Mouse (Mus musculus): ENCODE measurements around the gene Gm10337. TPM values are rescaled to one million over a fixed set of nuclear protein-coding genes. Genes with fewer than 3 reads are reported as not detected.

Gene Gm10337
- polyA plus RNA-seq (2015; fragmentation: Nextera tagmentation; extraction: Ambion mirVana) = 3.6 and 7.7 TPM in 2 replicates

GRCm38 (mm10) chr15:102503447-102503846 is at the start of gene Gm10337:
Gene Gm10337 (plus strand): TSS chr15:102503722.
- Histone ChIP-seq H3K4me3 (no peak within 1 kb of the TSS), H3K4me2 (no peak within 1 kb of the TSS), H3K9ac (no peak within 1 kb of the TSS), H3K27ac (no peak within 1 kb of the TSS), H3K36me3 (peaks cover 64% of the 10 kb centered on the region), H3K27me3 (no peaks in the 10 kb centered on the region), H3K4me1 (0 out of 2 replicates have a peak, but pooled peaks cover 3% of the 10 kb centered on the region), H3K9me3 (no peaks in the 10 kb centered on the region)
- 79% methylated on average over 1 of the region's 1 CpGs for WGBS
- ATAC-seq (ENCODE audit: insufficient number of reproducible peaks, low FRiP score, low TSS enrichment, low read depth) = no peak

- Histone ChIP-seq H3K4me1 (peaks cover 12% of the 10 kb centered on the region), H3K4me2 (no peak overlapping the region), H3K27ac (no peak overlapping the region), H3K9me3 (no peaks in the 10 kb centered on the region), H3K4me3 (no peak overlapping the region), H3K27me3 (no peaks in the 10 kb centered on the region), H3K36me3 (no peaks in the 10 kb centered on the region), H3K9ac (no peak overlapping the region)
- ATAC-seq (ENCODE audit: insufficient number of reproducible peaks, low FRiP score, low TSS enrichment, low read depth) = no peak
- WGBS = 36% methylated on average over 6 of the region's 6 CpGs
Observed at GRCm38 (mm10) chr15:102455993-102456392, 47.5 kb upstream of the Gm10337 start.

GRCm38 (mm10) chr15:102458050-102458736 is 45.3 kb upstream of the Gm10337 start:
- Histone ChIP-seq H3K36me3 (0 out of 2 replicates have a peak, but pooled peaks cover 5% of the 10 kb centered on the region), H3K27me3 (no peaks in the 10 kb centered on the region), H3K9me3 (no peaks in the 10 kb centered on the region), H3K27ac (no peak overlapping the region), H3K9ac (no peak overlapping the region), H3K4me3 (peak overlapping the region; percentile 44), H3K4me1 (peaks cover 12% of the 10 kb centered on the region), H3K4me2 (peak overlapping the region; percentile 55)
- WGBS = 82% methylated on average over 5 of the region's 5 CpGs
- ATAC-seq (ENCODE audit: insufficient number of reproducible peaks, low FRiP score, low TSS enrichment, low read depth) = no peak

GRCm38 (mm10) chr15:102458904-102459317 is 44.6 kb upstream of the Gm10337 start, which contains the start of gene Prr13:
Gene Prr13 (plus strand): TSS chr15:102459028.
- Histone ChIP-seq H3K36me3 (0 out of 2 replicates have a peak, but pooled peaks cover 5% of the 10 kb centered on the region), H3K4me2 (peak within 1 kb of the TSS; percentile 55), H3K9ac (no peak within 1 kb of the TSS), H3K4me3 (peak within 1 kb of the TSS; percentile 44), H3K27me3 (no peaks in the 10 kb centered on the region), H3K4me1 (peaks cover 12% of the 10 kb centered on the region), H3K27ac (no peak within 1 kb of the TSS), H3K9me3 (no peaks in the 10 kb centered on the region)
- peak; percentile 49; the same call in 1 of the 2 replicates for ATAC-seq (ENCODE audit: insufficient number of reproducible peaks, low FRiP score, low TSS enrichment, low read depth)
- 0% methylated on average over 19 of the region's 19 CpGs for WGBS

GRCm38 (mm10) chr15:102459381-102459780 is 44.1 kb upstream of the Gm10337 start:
- WGBS = 33% methylated on average over 6 of the region's 6 CpGs
- peaks cover 12% of the 10 kb centered on the region for H3K4me1 ChIP-seq

GRCm38 (mm10) chr15:102459847-102460246 is 43.7 kb upstream of the Gm10337 start:
- peak overlapping the region; percentile 55 for H3K4me2 ChIP-seq
- ATAC-seq (ENCODE audit: insufficient number of reproducible peaks, low FRiP score, low TSS enrichment, low read depth) = no peak
- H3K36me3 ChIP-seq = 0 out of 2 replicates have a peak, but pooled peaks cover 5% of the 10 kb centered on the region
- H3K9me3 ChIP-seq = no peaks in the 10 kb centered on the region
- H3K4me3 ChIP-seq = peak overlapping the region; percentile 44; the same call in 1 of the 2 replicates
- no peak overlapping the region for H3K9ac ChIP-seq
- H3K27ac ChIP-seq = no peak overlapping the region
- H3K4me1 ChIP-seq = peaks cover 12% of the 10 kb centered on the region
- no peaks in the 10 kb centered on the region for H3K27me3 ChIP-seq
- WGBS = 58% methylated on average over 5 of the region's 5 CpGs

More at GRCm38 (mm10) chr15:102459381-102459780, 44.1 kb upstream of the Gm10337 start:
- Histone ChIP-seq H3K4me2 (peak overlapping the region; percentile 55), H3K4me3 (peak overlapping the region; percentile 44), H3K9me3 (no peaks in the 10 kb centered on the region), H3K9ac (no peak overlapping the region), H3K27ac (no peak overlapping the region), H3K27me3 (no peaks in the 10 kb centered on the region), H3K36me3 (0 out of 2 replicates have a peak, but pooled peaks cover 5% of the 10 kb centered on the region)
- ATAC-seq (ENCODE audit: insufficient number of reproducible peaks, low FRiP score, low TSS enrichment, low read depth) = no peak

GRCm38 (mm10) chr15:102460409-102460808 is 43.1 kb upstream of the Gm10337 start:
- no peak for ATAC-seq (ENCODE audit: insufficient number of reproducible peaks, low FRiP score, low TSS enrichment, low read depth)
- H3K4me1 ChIP-seq = peaks cover 12% of the 10 kb centered on the region
- WGBS = 83% methylated on average over 12 of the region's 12 CpGs
- no peaks in the 10 kb centered on the region for H3K9me3 ChIP-seq
- no peak overlapping the region for H3K4me2 ChIP-seq
- H3K27ac ChIP-seq = no peak overlapping the region
- no peaks in the 10 kb centered on the region for H3K27me3 ChIP-seq
- H3K9ac ChIP-seq = no peak overlapping the region
- H3K36me3 ChIP-seq = 0 out of 2 replicates have a peak, but pooled peaks cover 5% of the 10 kb centered on the region
- H3K4me3 ChIP-seq = no peak overlapping the region

GRCm38 (mm10) chr15:102460971-102461370 is 42.6 kb upstream of the Gm10337 start:
- Histone ChIP-seq H3K4me1 (peaks cover 12% of the 10 kb centered on the region), H3K9ac (no peak overlapping the region), H3K9me3 (no peaks in the 10 kb centered on the region), H3K4me2 (no peak overlapping the region), H3K27me3 (no peaks in the 10 kb centered on the region), H3K36me3 (0 out of 2 replicates have a peak, but pooled peaks cover 5% of the 10 kb centered on the region), H3K4me3 (no peak overlapping the region), H3K27ac (no peak overlapping the region)
- 65% methylated on average over 4 of the region's 4 CpGs for WGBS
- no peak for ATAC-seq (ENCODE audit: insufficient number of reproducible peaks, low FRiP score, low TSS enrichment, low read depth)

- H3K4me2 ChIP-seq = no peak overlapping the region
- H3K4me3 ChIP-seq = no peak overlapping the region
- ATAC-seq (ENCODE audit: insufficient number of reproducible peaks, low FRiP score, low TSS enrichment, low read depth) = no peak
- no peak overlapping the region for H3K9ac ChIP-seq
- no peaks in the 10 kb centered on the region for H3K9me3 ChIP-seq
- no peak overlapping the region for H3K27ac ChIP-seq
- no peaks in the 10 kb centered on the region for H3K27me3 ChIP-seq
- H3K4me1 ChIP-seq = peaks cover 12% of the 10 kb centered on the region
- 78% methylated on average over 9 of the region's 9 CpGs for WGBS
- 0 out of 2 replicates have a peak, but pooled peaks cover 5% of the 10 kb centered on the region for H3K36me3 ChIP-seq
Observed at GRCm38 (mm10) chr15:102461430-102462075, 42.0 kb upstream of the Gm10337 start.

GRCm38 (mm10) chr15:102463666-102464065 is 39.9 kb upstream of the Gm10337 start:
- no peak for ATAC-seq (ENCODE audit: insufficient number of reproducible peaks, low FRiP score, low TSS enrichment, low read depth)
- Histone ChIP-seq H3K36me3 (0 out of 2 replicates have a peak, but pooled peaks cover 5% of the 10 kb centered on the region), H3K4me1 (peaks cover 12% of the 10 kb centered on the region), H3K4me3 (no peak overlapping the region), H3K27me3 (no peaks in the 10 kb centered on the region), H3K9me3 (no peaks in the 10 kb centered on the region), H3K9ac (no peak overlapping the region), H3K4me2 (no peak overlapping the region), H3K27ac (no peak overlapping the region)

- no peak overlapping the region for H3K4me3 ChIP-seq
- H3K9me3 ChIP-seq = no peaks in the 10 kb centered on the region
- ATAC-seq (ENCODE audit: insufficient number of reproducible peaks, low FRiP score, low TSS enrichment, low read depth) = no peak
- no peak overlapping the region for H3K9ac ChIP-seq
- H3K4me2 ChIP-seq = no peak overlapping the region
- 97% methylated on average over 9 of the region's 9 CpGs for WGBS
- H3K27ac ChIP-seq = no peak overlapping the region
- peaks cover 4% of the 10 kb centered on the region; the same call in 1 of the 2 replicates for H3K36me3 ChIP-seq
- no peaks in the 10 kb centered on the region for H3K27me3 ChIP-seq
- H3K4me1 ChIP-seq = peaks cover 7% of the 10 kb centered on the region; the same call in 1 of the 2 replicates
Observed at GRCm38 (mm10) chr15:102468675-102469370, 34.7 kb upstream of the Gm10337 start.
